In the genomic region with DNA sequence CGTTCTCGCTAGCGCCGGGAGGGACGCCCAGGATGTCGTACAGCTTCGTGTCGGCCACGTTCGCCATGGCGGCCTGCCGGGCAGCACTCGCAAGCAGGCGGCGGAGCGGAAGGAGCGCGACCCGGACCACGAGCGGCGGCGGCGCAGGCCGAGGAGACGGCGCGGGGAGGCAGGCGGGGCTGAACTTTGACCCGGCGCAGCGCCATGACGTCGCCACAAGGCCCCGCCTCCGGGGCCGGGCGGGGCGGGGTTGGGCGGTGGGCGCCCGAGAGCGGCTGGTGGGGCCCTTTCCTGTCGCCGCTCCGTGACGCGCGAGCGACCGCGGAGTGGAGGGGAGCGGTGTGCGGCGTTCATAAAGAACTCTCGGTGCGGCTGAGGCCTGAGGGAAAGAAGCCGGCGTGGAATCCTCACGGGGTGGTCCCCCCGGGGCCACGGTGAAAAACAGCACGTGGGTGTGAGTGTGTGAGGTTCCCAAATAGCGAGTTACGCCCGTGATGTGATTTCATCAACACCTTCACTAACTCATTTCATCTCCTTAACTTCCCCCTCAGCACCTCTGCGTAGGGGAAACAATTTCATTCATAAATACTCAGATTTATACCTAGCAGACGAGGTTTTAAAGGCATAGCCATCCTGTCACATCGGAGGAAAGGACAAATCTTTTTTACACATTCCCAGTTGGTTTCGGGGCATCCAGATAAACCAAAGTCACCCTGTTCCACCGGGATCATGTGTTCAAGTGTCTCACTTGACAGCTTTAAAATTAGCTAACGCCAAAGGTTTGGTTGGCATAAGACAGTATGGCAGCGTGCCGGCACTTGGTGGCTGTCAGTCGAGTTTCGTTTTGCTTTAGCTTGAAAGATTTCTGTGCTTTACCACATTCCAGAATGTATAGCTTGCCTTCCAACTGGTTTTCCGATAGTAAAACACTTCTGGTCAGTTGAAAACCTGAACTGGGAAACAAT, we compare ENCODE assay signal across 7 mouse cellular contexts. TPM values are rescaled to one million over a fixed set of nuclear protein-coding genes. Genes with fewer than 3 reads are reported as not detected.
DNase-seq lines count a peak whose midpoint lies in the region; ATAC-seq and TF ChIP-seq lines count a peak whose summit lies in the region.

A gene (minus strand): TSS at position 164 of the 965 bp plus-strand sequence.

- peak within 1 kb of the TSS; percentile 94 for H3K9ac ChIP-seq in intestine, embryonic 15.5 days

- intact Hi-C loops in gastrocnemius, postnatal 36 days (cut with DNase I): no loop called here
- intact Hi-C loops in left cerebral cortex, postnatal 25 days (cut with DNase I): loop anchor here (10.0 kb wide), 1 partner anchor 251 kb away; no protein-coding TSS in a partner anchor

- H3K9me3 ChIP-seq in intestine, embryonic 15.5 days: no peaks in the 10 kb centered on the region
- H3K9me3 ChIP-seq in midbrain, embryonic 10.5 days (replicated peaks): no peaks in the 10 kb centered on the region

- peak within 1 kb of the TSS; percentile 81 for H3K4me2 ChIP-seq in intestine, embryonic 15.5 days (replicated peaks)

- peak within 1 kb of the TSS; percentile 94 for H3K4me3 ChIP-seq in intestine, embryonic 15.5 days (replicated peaks)
- peak within 1 kb of the TSS; percentile 93 for H3K4me3 ChIP-seq in midbrain, embryonic 10.5 days
- peak within 1 kb of the TSS; percentile 75 for H3K4me3 ChIP-seq in small intestine, adult 2 months (ENCODE audit: low read depth, low read length)

- no peaks in the 10 kb centered on the region for H3K4me1 ChIP-seq in intestine, embryonic 15.5 days (replicated peaks)
- peaks cover 13% of the 10 kb centered on the region for H3K4me1 ChIP-seq in midbrain, embryonic 10.5 days
- H3K4me1 ChIP-seq in small intestine, adult 2 months (ENCODE audit: control insufficient read depth, insufficient read depth, insufficient read length, low read length): peaks cover 2% of the 10 kb centered on the region; the same call in 1 of the 2 replicates

- H3K27me3 ChIP-seq in intestine, embryonic 15.5 days (replicated peaks): no peaks in the 10 kb centered on the region
- no peaks in the 10 kb centered on the region for H3K27me3 ChIP-seq in midbrain, embryonic 10.5 days (ENCODE audit: low read depth, poor library complexity, severe bottlenecking)
- H3K27me3 ChIP-seq in small intestine, adult 2 months (ENCODE audit: control insufficient read depth, insufficient read depth, low read length): no peaks in the 10 kb centered on the region

- H3K36me3 ChIP-seq in intestine, embryonic 15.5 days: no peaks in the 10 kb centered on the region
- peaks cover 32% of the 10 kb centered on the region for H3K36me3 ChIP-seq in midbrain, embryonic 10.5 days
- H3K36me3 ChIP-seq in small intestine, adult 2 months (ENCODE audit: control insufficient read depth, insufficient read depth, low read length): peaks cover 20% of the 10 kb centered on the region

- no peak for TF ChIP-seq CTCF in small intestine, adult 2 months (IDR thresholded peaks at IDR 0.05; ENCODE audit: extremely low read depth, insufficient read length, insufficient replicate concordance, low read depth, low read length)

- DNase-seq in adrenal gland, adult 2 months: peak; percentile 95
- DNase-seq in embryo, embryonic 11 days: peak; percentile 94
- peak; percentile 86 to 90 for DNase-seq in gastrocnemius, postnatal 36 days
- DNase-seq in left cerebral cortex, postnatal 25 days (ENCODE audit: low spot score in 2 of 2): peak; percentile 89 to 93
- peak; percentile 92 for DNase-seq in midbrain, embryonic 10.5 days (ENCODE audit: low spot score)

- TF ChIP-seq POLR2A in small intestine, adult 2 months (IDR thresholded peaks at IDR 0.05; ENCODE audit: low read depth, low read length): peak; percentile 81

- under 1% methylated on average over 69 of the region's 77 CpGs for WGBS in intestine, embryonic 15.5 days
- WGBS in midbrain, embryonic 10.5 days: 1% methylated on average over 77 of the region's 77 CpGs
- under 1% methylated on average over 77 of the region's 77 CpGs for WGBS in small intestine, adult 2 months

- ATAC-seq in intestine, embryonic 15.5 days: peak; percentile 98

- peak within 1 kb of the TSS; percentile 98 for H3K27ac ChIP-seq in intestine, embryonic 15.5 days
- peak within 1 kb of the TSS; percentile 94 for H3K27ac ChIP-seq in midbrain, embryonic 10.5 days (replicated peaks)
- H3K27ac ChIP-seq in small intestine, adult 2 months (ENCODE audit: insufficient read depth, low read depth, low read length): peak within 1 kb of the TSS; percentile 99

RNA-seq across cellular contexts. Expression of the gene that starts here (rescaled TPM):
- total RNA-seq in adrenal gland, adult 2 months (2021): 100 to 1,000 TPM; 157 to 173 TPM
- polyA plus RNA-seq in adrenal gland, adult 2 months (2012; rRNA removed): 5.3 and 7.7 TPM in 2 replicates
- total RNA-seq in gastrocnemius, postnatal 36 days (2021): 100 to 1,000 TPM; 190 to 194 TPM
- 144 and 158 TPM in 2 replicates for polyA plus RNA-seq in intestine, embryonic 15.5 days (2015; fragmentation: Nextera tagmentation; extraction: Ambion mirVana)
- total RNA-seq in left cerebral cortex, postnatal 25 days (2021): 100 to 1,000 TPM; 167 to 190 TPM
- polyA plus RNA-seq in midbrain, embryonic 10.5 days (2016; fragmentation: Nextera tagmentation; extraction: Ambion mirVana): 187 and 195 TPM in 2 replicates
- 5.4 and 10.3 TPM in 2 replicates for polyA plus RNA-seq in small intestine, adult 2 months (2012; rRNA removed)

Comparison
In these comparisons a context has a peak if more than half of its experiments do, and no peak if none do; other contexts are left out.
1. Peak in every context shown above with its lines: DNase-seq, ATAC-seq, H3K4me3 ChIP-seq and H3K27ac ChIP-seq.
2. RNA of the gene that starts here (polyA plus RNA-seq): 187 to 195 TPM in midbrain, embryonic 10.5 days and 144 to 158 TPM in intestine, embryonic 15.5 days; 5.4 to 10.3 TPM in small intestine, adult 2 months and 5.3 to 7.7 TPM in adrenal gland, adult 2 months; every median in the first group is over 10 times any median in the second.